Mouse (Mus musculus): ENCODE measurements at regions not wholly inside any gene's neighbourhood (a gene's known extent, or its start where the extent isn't known, plus 50 kb on each side); places are given as distances from the start of the nearest gene placed in this dataset.
A peak's percentile ranks its signal among the peaks of the same experiment; 100 is the strongest.

GRCm38 (mm10) chr13:32649982-32650381 is 133.8 kb downstream of the Mylk4 start:
- DNase-seq (ENCODE audit: low read depth, low spot score) = no peak

- no peak for DNase-seq (ENCODE audit: low read depth, low spot score)
Measured at GRCm38 (mm10) chr13:32643030-32643750, 140.6 kb downstream of the Mylk4 start.

GRCm38 (mm10) chr13:32640941-32641340 is 142.8 kb downstream of the Mylk4 start:
- no peak for DNase-seq (ENCODE audit: low read depth, low spot score)

- no peak for DNase-seq (ENCODE audit: low read depth, low spot score)
Measured at GRCm38 (mm10) chr13:32630122-32630732, 153.5 kb downstream of the Mylk4 start.

GRCm38 (mm10) chr13:32613916-32614315 is 169.8 kb downstream of the Mylk4 start:
- DNase-seq (ENCODE audit: low read depth, low spot score) = no peak

GRCm38 (mm10) chr13:32611551-32612295 is 172.0 kb downstream of the Mylk4 start:
- DNase-seq (ENCODE audit: low read depth, low spot score) = no peak

GRCm38 (mm10) chr13:32610970-32611369 is 172.8 kb downstream of the Mylk4 start:
- no peak for DNase-seq (ENCODE audit: low read depth, low spot score)

- DNase-seq (ENCODE audit: low read depth, low spot score) = no peak
Measured at GRCm38 (mm10) chr13:32608413-32608812, 175.3 kb downstream of the Mylk4 start.

- DNase-seq (ENCODE audit: low read depth, low spot score) = no peak
Measured at GRCm38 (mm10) chr13:32603925-32604590, 179.7 kb downstream of the Mylk4 start.

GRCm38 (mm10) chr13:32601315-32601714 is 182.4 kb downstream of the Mylk4 start:
- DNase-seq (ENCODE audit: low read depth, low spot score) = peak; percentile 67

GRCm38 (mm10) chr13:32593611-32594010 is 190.1 kb downstream of the Mylk4 start:
- no peak for DNase-seq (ENCODE audit: low read depth, low spot score)

- no peak for DNase-seq (ENCODE audit: low read depth, low spot score)
Measured at GRCm38 (mm10) chr13:32593131-32593530, 190.6 kb downstream of the Mylk4 start.

GRCm38 (mm10) chr13:32581598-32581997 is 202.2 kb downstream of the Mylk4 start:
- no peak for DNase-seq (ENCODE audit: low read depth, low spot score)

- DNase-seq (ENCODE audit: low read depth, low spot score) = no peak
Measured at GRCm38 (mm10) chr13:32567850-32568249, 215.9 kb downstream of the Mylk4 start.

GRCm38 (mm10) chr13:32560666-32561065 is 222.1 kb upstream of the Gmds start:
- DNase-seq (ENCODE audit: low read depth, low spot score) = no peak

- no peak for DNase-seq (ENCODE audit: low read depth, low spot score)
Measured at GRCm38 (mm10) chr13:32556396-32556795, 217.9 kb upstream of the Gmds start.

- DNase-seq (ENCODE audit: low read depth, low spot score) = no peak
Measured at GRCm38 (mm10) chr13:32555064-32555463, 216.5 kb upstream of the Gmds start.

- DNase-seq (ENCODE audit: low read depth, low spot score) = no peak
Measured at GRCm38 (mm10) chr13:32554601-32555000, 216.1 kb upstream of the Gmds start.

- DNase-seq (ENCODE audit: low read depth, low spot score) = no peak
Measured at GRCm38 (mm10) chr13:32553136-32553535, 214.6 kb upstream of the Gmds start.

- DNase-seq (ENCODE audit: low read depth, low spot score) = no peak
Measured at GRCm38 (mm10) chr13:32550113-32550512, 211.6 kb upstream of the Gmds start.

GRCm38 (mm10) chr13:32547126-32547525 is 208.6 kb upstream of the Gmds start:
- no peak for DNase-seq (ENCODE audit: low read depth, low spot score)

Measured in skeletal muscle tissue, adult 2 months (tissue).